Mouse (Mus musculus) cortical plate, adult 2 months (tissue): ENCODE measurements at regions not wholly inside any gene's neighbourhood (a gene's known extent, or its start where the extent isn't known, plus 50 kb on each side); places are given as distances from the start of the nearest gene placed in this dataset.

Experiments
- CTCF ChIP-seq: fragments of 200-500 bp; IDR thresholded peaks from 2 replicates; pipeline ENCODE4 v1.5.1; 2011; ENCODE audit warnings: mild to moderate bottlenecking, control low read depth, low read length; ENCODE audit not compliant: insufficient read depth; ENCODE audit errors: extremely low read depth
- POLR2A ChIP-seq: fragments of 200-500 bp; IDR thresholded peaks from 2 replicates; pipeline ENCODE4 v1.6.1; 2011; ENCODE audit warnings: mild to moderate bottlenecking, low read length, control low read depth; ENCODE audit not compliant: insufficient read depth; ENCODE audit errors: extremely low read depth

GRCm38 (mm10) chr12:107307094-107307740, 181.2 kb upstream of the 3110018I06Rik start:
- TF ChIP-seq POLR2A: no peak
- no peak for TF ChIP-seq CTCF
